Mouse (Mus musculus) cerebellum, adult (tissue): ENCODE measurements around the gene Hist2h3c2.
"Not testable (repeated sequence)": the region's sequence is repeated elsewhere in the genome, so short reads cannot be mapped to it uniquely, and the experiment has no call there.

Experiments used
- ATAC-seq: cut with Nextera tagmentation; 2 replicates; pipeline ENCODE4 v1.9.2; 2017; ENCODE audit warnings: mild to moderate bottlenecking, moderate library complexity, mixed read lengths; ENCODE audit not compliant: insufficient number of reproducible peaks, low FRiP score, low TSS enrichment

Gene Hist2h3c2

DNA sequence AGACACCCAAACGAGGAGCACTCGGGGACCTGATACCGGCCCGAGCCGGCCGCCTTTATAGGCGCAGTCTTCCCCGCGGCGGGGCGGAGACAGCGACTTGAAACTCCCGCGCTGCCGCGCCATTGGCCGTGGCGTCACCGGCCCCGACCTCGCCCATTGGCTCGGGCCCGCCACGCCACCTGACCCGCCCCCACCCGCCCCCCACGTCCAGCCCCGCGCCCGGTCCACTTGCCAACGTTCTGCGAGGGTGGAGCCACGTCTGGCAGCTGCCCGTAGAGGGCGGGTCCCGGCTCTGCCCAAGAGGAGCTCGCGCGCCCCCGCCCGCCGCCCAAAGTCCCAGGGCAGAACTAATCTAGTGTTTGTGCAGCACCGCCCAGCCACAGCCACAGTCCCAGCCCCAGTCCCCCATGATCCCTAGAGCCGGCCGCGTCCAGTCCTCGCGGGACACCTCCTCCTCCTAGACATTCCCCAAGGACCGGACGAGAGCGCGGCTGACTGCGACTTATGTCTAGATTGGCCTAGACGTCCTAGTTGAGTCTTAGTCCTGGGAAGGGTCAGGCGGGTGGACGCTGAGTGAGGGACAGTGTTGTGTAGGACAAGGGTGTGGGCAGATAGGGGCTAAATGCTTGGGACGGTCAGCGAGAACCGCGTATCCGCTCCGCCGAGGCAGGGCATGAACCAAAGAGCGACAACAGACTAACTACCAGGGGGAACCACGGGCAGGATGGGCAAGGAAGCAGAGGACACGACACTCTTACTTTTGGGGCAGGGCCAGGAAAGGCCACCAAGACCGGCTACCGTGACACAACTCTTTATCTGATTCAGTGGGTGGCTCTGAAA is at the start of gene Hist2h3c2:
Gene Hist2h3c2 (minus strand): TSS at position 174 of the 840 bp plus-strand sequence.
- peak; percentile 74 for ATAC-seq

GRCm38 (mm10) chr3:96287334-96287733 is 48.4 kb upstream of the Hist2h3c2 start:
- not testable (repeated sequence) for ATAC-seq

DNA sequence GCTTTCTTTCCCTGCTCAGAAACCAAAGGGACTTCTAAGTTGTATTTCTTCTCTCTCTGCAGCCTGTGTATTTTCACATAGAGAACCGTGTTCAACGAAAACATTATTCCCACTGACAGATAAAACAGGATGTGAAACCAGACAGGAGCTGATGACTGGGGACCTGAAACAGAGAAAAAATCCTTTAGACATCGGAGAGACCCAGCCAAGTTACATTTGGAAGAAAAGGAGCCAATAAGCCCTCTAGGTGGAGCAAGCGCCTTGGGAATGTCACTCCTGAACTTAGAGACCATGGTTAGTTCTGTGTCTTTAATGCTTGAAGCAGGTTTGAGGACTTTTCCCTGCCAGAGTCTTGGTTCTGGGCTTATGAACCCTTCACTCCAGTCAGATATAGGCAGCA is 45.5 kb upstream of the Hist2h3c2 start:
- no peak for ATAC-seq

GRCm38 (mm10) chr3:96280660-96281059 is 41.7 kb upstream of the Hist2h3c2 start:
- ATAC-seq: no peak

DNA sequence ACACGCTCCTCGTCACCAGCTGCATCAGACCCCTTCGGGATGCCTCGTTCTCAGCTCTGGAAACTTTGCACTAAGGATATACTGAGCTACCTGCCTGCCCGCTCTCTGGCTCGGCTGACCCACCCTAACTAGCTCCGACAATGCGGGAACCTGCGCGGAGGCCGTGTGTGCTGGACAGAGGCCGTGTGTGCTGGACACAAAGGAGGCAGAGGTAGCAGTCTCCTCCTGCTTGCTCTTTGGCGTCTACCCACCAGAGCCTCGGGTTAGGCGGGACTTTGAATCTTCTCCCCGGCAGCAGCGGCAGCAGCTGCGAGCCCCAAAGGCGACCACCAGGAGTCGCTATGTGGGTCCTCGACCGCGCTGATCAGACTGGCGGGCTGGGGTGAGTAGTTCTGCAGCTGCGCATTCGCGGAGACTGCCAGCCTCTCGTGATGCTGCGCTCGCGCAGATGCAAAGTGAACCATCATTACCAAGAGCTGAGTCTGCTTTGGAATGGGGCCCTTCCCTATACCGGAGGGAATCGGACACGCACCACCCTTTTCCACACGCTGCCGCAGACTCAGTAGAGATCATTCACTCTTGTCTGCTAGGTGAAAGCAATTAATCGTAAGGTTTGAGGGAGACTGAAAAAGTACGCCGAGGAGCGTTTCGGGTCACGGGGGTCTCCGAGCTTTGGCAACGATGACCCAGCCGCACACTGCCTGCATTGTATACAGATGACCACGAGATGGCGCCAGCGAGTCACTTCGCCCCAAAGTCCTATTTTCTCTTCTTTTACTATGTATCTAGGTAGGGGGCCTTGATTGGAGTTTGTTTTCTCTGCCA is 39.1 kb upstream of the Hist2h3c2 start:
- ATAC-seq: peak; percentile 85

- no peak for ATAC-seq
Measured at GRCm38 (mm10) chr3:96277428-96277799, 38.5 kb upstream of the Hist2h3c2 start.

DNA sequence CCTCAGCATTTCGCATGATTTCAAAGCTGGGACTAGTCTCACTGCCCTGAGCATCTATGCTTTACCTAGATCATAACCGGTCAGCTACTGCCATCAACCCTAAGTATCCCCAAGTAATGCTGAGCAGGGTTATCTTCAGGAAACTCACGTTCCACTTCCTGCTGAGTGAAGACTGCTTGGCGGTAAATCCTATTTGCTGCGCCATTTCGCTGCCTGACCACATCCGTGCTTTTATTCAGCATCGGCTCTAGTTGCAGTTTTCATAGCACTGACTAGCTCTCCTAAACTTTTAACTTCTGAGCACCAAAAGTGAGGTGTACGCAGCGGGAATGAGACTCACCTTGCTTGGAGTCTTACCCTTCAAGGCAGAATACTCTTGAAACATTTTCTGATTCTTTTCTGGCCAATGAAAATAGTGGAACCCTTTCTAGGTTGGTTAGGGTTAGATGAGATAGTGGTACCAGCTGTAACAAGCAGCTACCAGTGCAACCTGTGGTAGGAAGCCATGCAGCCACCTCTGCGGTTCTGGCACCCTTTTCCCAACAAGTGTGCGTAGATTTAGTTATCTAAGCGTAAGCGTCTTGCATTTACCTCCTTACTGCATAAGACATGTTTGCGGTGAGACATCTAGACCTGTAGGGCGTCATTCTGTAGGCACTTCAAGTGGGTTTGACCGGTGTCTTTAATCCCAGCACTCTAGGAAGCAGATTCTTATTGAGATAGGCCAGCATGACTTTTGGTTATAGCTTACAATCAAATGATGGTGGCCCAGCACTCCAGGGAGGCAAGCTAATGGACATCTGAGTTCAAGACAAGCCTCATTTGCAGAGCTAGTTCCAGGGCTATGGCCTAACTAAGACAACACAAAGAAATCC is 34.9 kb upstream of the Hist2h3c2 start:
- no peak for ATAC-seq

- peak; percentile 97 for ATAC-seq
Measured at GRCm38 (mm10) chr3:96269511-96270474, 30.9 kb upstream of the Hist2h3c2 start, which contains the start of gene Hist2h2bb. Gene Hist2h2bb (plus strand): TSS chr3:96269752.

- ATAC-seq: peak; percentile 5; the same call in 1 of the 2 replicates
Measured at GRCm38 (mm10) chr3:96268776-96269378, 29.9 kb upstream of the Hist2h3c2 start.

DNA sequence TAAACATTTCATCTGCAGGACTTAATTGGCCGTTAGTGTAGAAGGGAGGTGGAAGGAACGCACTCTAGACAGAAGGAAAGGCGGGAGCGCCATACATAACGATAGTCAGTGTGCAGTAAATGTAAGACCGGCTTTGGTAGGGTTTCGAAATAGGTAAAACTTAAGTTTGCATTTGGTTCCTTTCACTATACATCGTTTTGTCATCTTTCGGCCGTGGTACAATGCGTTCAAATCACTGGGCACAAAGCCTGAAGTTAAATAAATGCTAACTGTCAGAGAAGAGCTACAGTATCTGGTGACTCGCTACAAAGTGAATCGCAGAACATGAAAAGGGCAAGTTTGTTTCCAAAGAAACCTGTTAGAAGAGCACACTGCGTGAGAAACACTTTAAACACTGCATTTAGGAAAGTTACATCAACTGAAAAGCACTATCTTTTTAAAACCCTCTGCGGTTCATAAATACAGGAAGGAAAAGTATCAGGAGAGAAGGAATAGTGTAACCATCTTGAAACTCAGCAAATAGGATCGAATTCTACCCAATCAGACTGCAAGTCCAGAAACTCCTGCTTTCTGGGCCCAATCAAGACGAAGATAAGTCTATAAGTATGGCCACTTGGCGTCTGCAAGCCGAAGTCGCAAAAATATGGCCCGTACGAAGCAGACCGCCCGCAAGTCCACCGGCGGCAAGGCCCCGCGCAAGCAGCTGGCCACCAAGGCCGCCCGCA is 29.3 kb upstream of the Hist2h3c2 start, which contains the start of gene Hist2h3b:
Gene Hist2h3b (plus strand): TSS at position 604 of the 725 bp plus-strand sequence.
- ATAC-seq: peak; percentile 77

DNA sequence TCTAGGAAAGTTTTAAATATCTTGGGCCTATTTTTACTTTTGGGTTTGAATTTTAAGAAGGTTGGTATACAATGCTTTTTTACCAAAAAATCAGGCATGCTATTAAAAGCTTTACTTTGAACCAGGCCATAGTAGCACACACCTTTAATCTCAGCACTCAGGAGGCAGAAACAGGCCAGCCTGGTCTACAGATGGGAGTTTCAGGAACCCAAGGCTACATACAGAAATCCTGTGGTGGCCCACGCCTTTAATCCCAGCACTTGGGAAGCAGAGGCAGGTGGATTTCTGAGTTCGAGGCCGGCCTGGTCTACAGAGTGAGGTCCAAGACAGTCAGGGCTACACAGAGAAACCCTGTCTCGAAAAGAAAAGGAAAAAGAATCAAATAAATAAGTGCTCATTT is 28.6 kb upstream of the Hist2h3c2 start:
- ATAC-seq: no peak

GRCm38 (mm10) chr3:96266132-96266710 is 27.3 kb upstream of the Hist2h3c2 start:
- no peak for ATAC-seq

DNA sequence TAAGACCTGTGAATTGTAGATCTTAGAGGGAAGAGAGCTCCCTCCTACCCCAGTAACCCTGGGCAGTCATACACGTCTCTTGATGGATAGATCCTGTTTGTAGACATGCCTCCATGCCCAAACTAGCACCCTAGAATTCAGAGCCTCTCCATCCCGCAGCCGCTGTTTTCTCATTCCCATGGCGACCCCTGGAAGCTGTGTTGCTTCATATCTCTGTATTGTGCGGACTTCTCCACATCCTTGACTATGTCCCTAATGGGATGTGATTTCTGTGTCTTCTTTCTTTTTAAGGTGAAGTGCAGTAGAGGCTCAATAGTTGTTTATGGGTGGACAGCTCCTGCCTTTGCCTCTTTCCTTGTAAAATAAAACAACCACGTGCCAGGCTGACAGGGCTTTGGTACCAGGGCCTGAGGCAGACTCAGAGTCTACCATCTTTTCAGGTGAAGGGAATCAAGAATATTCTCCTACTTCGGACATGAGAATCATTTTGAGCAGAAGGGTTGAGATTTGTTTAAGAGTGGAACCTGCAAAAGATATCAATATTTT is 25.6 kb upstream of the Hist2h3c2 start:
- no peak for ATAC-seq

GRCm38 (mm10) chr3:96263558-96264403 is 24.9 kb upstream of the Hist2h3c2 start:
- 0 out of 2 replicates have a peak, but pooled peaks have one; percentile 1 for ATAC-seq

DNA sequence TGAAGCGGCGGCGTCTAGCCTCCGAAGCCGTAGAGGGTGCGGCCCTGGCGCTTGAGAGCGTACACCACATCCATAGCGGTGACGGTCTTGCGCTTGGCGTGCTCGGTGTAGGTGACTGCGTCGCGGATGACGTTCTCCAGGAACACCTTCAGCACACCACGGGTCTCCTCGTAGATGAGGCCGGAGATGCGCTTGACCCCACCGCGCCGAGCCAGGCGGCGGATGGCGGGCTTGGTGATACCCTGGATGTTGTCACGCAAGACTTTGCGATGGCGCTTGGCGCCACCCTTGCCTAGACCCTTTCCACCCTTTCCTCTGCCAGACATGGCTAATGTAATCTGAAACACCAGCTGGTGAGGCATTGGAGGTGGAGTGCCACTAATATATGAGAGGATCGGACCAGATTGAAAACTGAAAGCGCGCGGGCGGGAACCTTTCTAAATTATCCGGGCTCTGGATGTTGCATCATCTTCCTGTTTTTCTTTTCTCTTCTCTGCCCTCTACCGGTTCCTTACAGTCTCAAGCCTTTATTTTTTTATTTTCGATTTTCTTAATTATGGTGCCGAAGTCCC is 24.1 kb upstream of the Hist2h3c2 start, which contains the start of gene Hist2h4:
Gene Hist2h4 (minus strand): TSS at position 333 of the 572 bp plus-strand sequence.
- ATAC-seq: peak; percentile 82
